Mouse (Mus musculus): ENCODE data around the gene Gm45844.
A peak's percentile ranks its signal among the peaks of the same experiment; 100 is the strongest.
"Not testable (repeated sequence)": the region's sequence is repeated elsewhere in the genome, so short reads cannot be mapped to it uniquely, and the experiment has no call there.

Gene Gm45844

GRCm38 (mm10) chr7:7277966-7278567 is at the start of gene Gm45844:
Gm45844 (minus strand) TSS chr7:7278289.
- DNase-seq (ENCODE audit: low read depth, low spot score): peak; percentile 64

- peak; percentile 65 for DNase-seq (ENCODE audit: low read depth, low spot score)
These were observed 17.5 kb upstream of the Gm45844 start for GRCm38 (mm10) chr7:7295595-7295994.

GRCm38 (mm10) chr7:7281383-7281782 is 3.3 kb upstream of the Gm45844 start:
- DNase-seq (ENCODE audit: low read depth, low spot score): no peak

- DNase-seq (ENCODE audit: low read depth, low spot score): not testable (repeated sequence)
These were observed 533 bp downstream of the Gm45844 start for GRCm38 (mm10) chr7:7277556-7277955.

- not testable (repeated sequence) for DNase-seq (ENCODE audit: low read depth, low spot score)
These were observed 30.9 kb downstream of the Gm45844 start, which contains the start of gene Vmn2r29 for GRCm38 (mm10) chr7:7247228-7247627. Vmn2r29 (minus strand) TSS chr7:7247328.

- DNase-seq (ENCODE audit: low read depth, low spot score): peak; percentile 29
These were observed 68.6 kb downstream of the Gm45844 start, which contains the start of gene Zfp772 for GRCm38 (mm10) chr7:7209313-7210151. Zfp772 (minus strand) TSS chr7:7209998.

- peak; percentile 72 for DNase-seq (ENCODE audit: low read depth, low spot score)
These were observed 89.7 kb downstream of the Gm45844 start for GRCm38 (mm10) chr7:7188191-7188942.

GRCm38 (mm10) chr7:7187417-7188190 is 90.5 kb downstream of the Gm45844 start:
- no peak for DNase-seq (ENCODE audit: low read depth, low spot score)

- DNase-seq (ENCODE audit: low read depth, low spot score): no peak
These were observed 92.2 kb downstream of the Gm45844 start for GRCm38 (mm10) chr7:7185897-7186296.

- DNase-seq (ENCODE audit: low read depth, low spot score): peak; percentile 77
These were observed 106.6 kb downstream of the Gm45844 start, which contains the start of gene Zfp418 for GRCm38 (mm10) chr7:7171227-7172147. Zfp418 (plus strand) TSS chr7:7171330.

Measured in 3T3-L1 (cell line).